Mouse (Mus musculus): ENCODE measurements at regions not wholly inside any gene's neighbourhood (a gene's known extent, or its start where the extent isn't known, plus 50 kb on each side); places are given as distances from the start of the nearest gene placed in this dataset.

DNA sequence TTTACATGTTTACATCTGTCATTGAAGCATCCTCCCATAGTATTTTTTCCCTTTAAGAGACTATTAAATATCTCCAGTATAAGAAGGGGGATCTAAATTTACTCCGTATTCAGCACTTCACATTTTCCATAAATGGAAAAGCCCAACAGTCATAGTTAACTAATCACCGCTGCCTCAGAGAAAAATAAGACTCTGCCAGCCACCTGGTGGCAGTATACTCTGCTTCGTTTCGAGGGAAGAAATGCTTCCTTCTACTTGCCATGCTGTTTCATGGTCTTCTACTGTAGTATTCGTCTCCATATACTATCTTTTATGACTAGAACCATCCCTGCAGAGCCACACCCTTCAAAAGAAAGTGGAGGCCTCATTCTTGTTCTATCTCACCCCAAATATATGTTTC lies 52.0 kb upstream of the Tro start:
- peak; percentile 0 to 3 for DNase-seq (ENCODE audit: low spot score in 2 of 2)
